Mouse (Mus musculus) megakaryocyte-erythroid progenitor cell, adult 5 weeks (primary cell): Measurements from ENCODE around the gene Pik3r5. TPM values are rescaled to one million over a fixed set of nuclear protein-coding genes. Genes with fewer than 3 reads are reported as not detected.

Experiments
- polyA plus RNA-seq: library from polyadenylated mRNA; stranded (reverse); fragments of >175 nt; gene quantifications from 2 replicates; pipeline ENCODE4 v1.2.3, GENCODE M21; 2012

Pik3r5 gene
- 20.4 and 30.9 TPM in 2 replicates for polyA plus RNA-seq

DNA sequence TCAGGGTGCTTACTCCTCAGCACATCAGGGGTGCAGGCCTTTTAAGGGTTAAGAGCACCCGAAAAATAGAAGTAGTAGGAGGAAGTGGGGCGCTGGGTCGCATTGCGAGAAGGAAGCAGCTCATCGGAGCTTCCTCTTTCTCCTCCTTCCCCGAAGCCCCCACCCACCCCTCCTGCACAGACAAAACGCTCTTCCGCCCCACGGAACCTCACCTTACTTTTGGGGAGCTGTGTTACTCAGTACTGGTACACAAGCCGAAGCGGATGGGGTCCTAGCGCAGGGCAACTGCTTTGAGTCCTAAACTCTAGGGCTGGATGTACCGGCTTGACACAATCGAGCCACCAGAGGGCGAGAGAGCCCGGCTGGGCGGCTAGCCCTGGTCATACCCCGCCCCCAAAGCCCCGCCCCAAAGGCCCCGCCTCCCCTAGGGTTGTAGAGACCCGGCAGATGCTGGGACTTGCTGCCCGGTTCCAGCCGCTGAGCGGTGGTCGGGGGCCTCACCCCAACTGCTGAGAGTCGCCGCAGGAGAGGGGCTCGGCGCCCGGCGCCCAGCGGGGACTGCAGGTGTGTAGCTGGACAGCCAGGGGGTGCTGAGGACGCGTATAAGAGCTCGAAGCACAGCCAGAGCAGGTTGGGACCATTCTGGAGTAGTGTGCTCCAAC, at the start of gene Pik3r5:
TSS of gene Pik3r5 (plus strand) at position 423 of the 662 bp plus-strand sequence.

DNA sequence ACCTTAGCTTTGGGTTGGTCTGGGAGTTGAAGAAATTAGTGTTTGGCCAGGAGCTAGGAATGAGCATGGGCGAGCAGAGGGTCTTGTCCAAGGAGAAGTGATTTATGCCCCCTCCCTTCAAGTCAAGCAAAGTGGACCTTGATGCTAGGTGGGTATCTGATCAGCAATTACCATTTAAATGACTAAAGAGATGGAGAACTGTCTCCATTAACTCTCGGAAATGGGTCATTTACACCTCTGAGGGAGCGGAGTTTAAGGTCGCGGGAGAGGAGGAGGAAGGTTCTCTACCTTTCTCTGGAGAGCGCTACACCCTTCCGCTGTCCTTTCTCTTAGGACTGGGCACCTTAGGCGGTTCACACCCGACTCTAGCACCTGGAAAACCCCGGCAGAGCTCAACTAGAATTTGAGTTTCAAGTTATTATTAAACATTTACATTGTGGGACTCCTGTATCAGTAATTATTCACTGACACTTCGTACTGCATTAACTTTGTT, 31.1 kb upstream of the Pik3r5 start, which contains the start of gene Ntn1:
TSS of gene Ntn1 (minus strand) at position 97 of the 493 bp plus-strand sequence.

DNA sequence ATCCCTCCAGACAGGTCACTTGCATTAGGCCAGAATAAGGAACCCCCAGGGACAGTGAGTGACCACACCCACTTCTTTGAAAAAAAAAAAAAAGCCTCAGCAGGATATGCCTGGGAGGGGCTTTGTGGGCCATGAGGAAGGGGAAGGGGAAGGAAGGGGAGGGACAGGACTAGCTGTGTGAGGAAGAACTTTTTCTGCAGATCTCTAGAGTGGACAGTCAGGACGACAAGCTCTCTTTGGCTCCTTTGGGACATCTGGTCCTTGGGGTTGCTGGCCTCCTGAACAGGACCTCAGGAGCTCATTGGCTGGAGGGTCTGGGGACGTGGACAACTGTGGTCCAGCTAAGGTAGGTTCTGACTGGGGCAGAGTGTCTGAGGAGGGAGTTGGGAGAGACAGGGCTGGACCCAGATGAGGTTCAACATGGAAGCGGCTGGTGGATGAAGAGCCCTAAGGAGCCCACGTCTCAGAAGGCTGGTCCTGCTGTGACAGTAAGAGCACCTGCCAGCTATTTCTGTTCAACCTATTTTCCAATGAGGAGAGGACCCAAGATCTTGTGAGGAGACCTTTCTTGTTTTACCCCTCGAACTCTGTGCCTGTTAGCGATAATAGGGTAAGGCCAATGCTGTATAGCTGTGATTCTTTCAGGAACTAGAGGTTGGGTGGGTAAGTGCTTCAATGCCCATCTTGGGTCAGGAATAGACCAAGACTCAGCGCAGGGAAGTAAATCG, 71.1 kb downstream of the Pik3r5 start, which contains the start of gene Pik3r6:
TSS of gene Pik3r6 (plus strand) at position 118 of the 728 bp plus-strand sequence.

Other genes with a start within 250 kb of the Pik3r5 start
- gene Ntn1, start 31.3 kb upstream of the Pik3r5 start, polyA plus RNA-seq = 0.27 TPM in 1 of 2 replicates, not detected in the other
- 2.5 and 6.7 TPM in 2 replicates for gene Pik3r6, start 70.9 kb downstream of the Pik3r5 start, polyA plus RNA-seq
- gene Mfsd6l, start 124.1 kb downstream of the Pik3r5 start, polyA plus RNA-seq = 0.24 and 0.29 TPM in 2 replicates
- gene Ccdc42, start 154.9 kb downstream of the Pik3r5 start, polyA plus RNA-seq = not detected in 2 replicates